Mouse (Mus musculus) CH12.LX (cell line): Measurements from ENCODE around the gene Oosp2.

Source experiments
- BHLHE40 ChIP-seq: IDR thresholded peaks from 2 replicates; pipeline ENCODE4 v1.6.1; 2011; ENCODE audit warnings: mild to moderate bottlenecking, low read depth, low read length, improper control_type of control experiment
- CHD1 ChIP-seq: IDR thresholded peaks from 2 replicates; pipeline ENCODE4 v1.6.1; 2012; ENCODE audit warnings: low read depth, low read length, improper control_type of control experiment, inconsistent platforms
- CHD2 ChIP-seq: IDR thresholded peaks from 2 replicates; pipeline ENCODE4 v1.6.1; 2011; ENCODE audit warnings: low read length, improper control_type of control experiment
- CTCF ChIP-seq, 2 experiments: IDR thresholded peaks in 1 of 2; conservative IDR thresholded peaks in 1 of 2; 2 replicates each; pipeline ENCODE4 v1.5.1; 2011 to 2012; ENCODE audit warnings: low read depth in 2 of 2, low read length in 2 of 2, improper control_type of control experiment in 1 of 2, inconsistent platforms in 1 of 2, mild to moderate bottlenecking in 1 of 2, moderate library complexity in 1 of 2
- E2F4 ChIP-seq: IDR thresholded peaks from 2 replicates; pipeline ENCODE4 v1.6.1; 2011; ENCODE audit warnings: low read depth, low read length, improper control_type of control experiment; ENCODE audit not compliant: insufficient replicate concordance
- EP300 ChIP-seq: IDR thresholded peaks from 2 replicates; pipeline ENCODE4 v1.6.1; 2011; ENCODE audit warnings: low read length, improper control_type of control experiment
- ETS1 ChIP-seq: conservative IDR thresholded peaks from 2 replicates; pipeline ENCODE4 v1.6.1; 2012; ENCODE audit warnings: low read depth, mild to moderate bottlenecking, inconsistent platforms, low read length, improper control_type of control experiment, moderate library complexity
- JUND ChIP-seq: conservative IDR thresholded peaks from 2 replicates; pipeline ENCODE4 v1.6.1; 2011; ENCODE audit warnings: low read depth, low read length, improper control_type of control experiment
- MAZ ChIP-seq: IDR thresholded peaks from 2 replicates; pipeline ENCODE4 v1.6.1; 2012; ENCODE audit warnings: low read depth, mild to moderate bottlenecking, inconsistent platforms, low read length, improper control_type of control experiment, moderate library complexity
- NELFE ChIP-seq: IDR thresholded peaks from 2 replicates; pipeline ENCODE4 v1.6.1; 2011; ENCODE audit warnings: low read depth, low read length, improper control_type of control experiment
- POLR2A ChIP-seq: IDR thresholded peaks from 2 replicates; pipeline ENCODE4 v1.6.1; 2011; ENCODE audit warnings: low read depth, mild to moderate bottlenecking, improper control_type of control experiment, low read length
- RAD21 ChIP-seq: IDR thresholded peaks from 2 replicates; pipeline ENCODE4 v1.6.1; 2011; ENCODE audit warnings: low read depth, mild to moderate bottlenecking, low read length, improper control_type of control experiment, moderate library complexity
- ZNF384 ChIP-seq: IDR thresholded peaks from 2 replicates; pipeline ENCODE4 v1.6.1; 2012; ENCODE audit warnings: low read depth, low read length, improper control_type of control experiment, inconsistent platforms

DNA sequence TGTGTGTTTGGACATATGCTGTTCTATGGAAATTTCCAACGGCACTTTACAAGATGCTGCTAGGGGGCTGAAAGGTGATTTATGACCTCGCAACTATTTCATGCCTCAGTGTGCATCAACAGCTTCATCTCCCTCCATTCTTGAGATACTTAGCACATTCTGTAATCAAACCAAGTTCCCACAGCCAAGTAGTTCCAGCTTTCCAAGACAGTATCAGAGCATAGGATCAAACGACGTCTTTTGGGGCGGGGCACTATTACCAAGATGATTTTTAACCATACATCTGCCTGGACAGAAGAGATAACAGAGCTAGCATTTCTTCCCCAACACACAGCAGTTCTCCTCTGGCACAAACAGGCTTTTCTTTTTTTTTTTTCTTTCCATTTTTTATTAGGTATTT is 35.1 kb downstream of the Oosp2 start:
- no peak for TF ChIP-seq NELFE
- TF ChIP-seq POLR2A = no peak
- no peak for TF ChIP-seq CTCF (conservative IDR thresholded peaks at IDR 0.05 in 1 of 2, IDR thresholded peaks at IDR 0.05 in 1 of 2; ENCODE audit: low read depth in 2 of 2, low read length in 2 of 2)
- TF ChIP-seq RAD21 = no peak
- no peak for TF ChIP-seq BHLHE40
- no peak for TF ChIP-seq MAZ
- TF ChIP-seq E2F4 = no peak
- no peak for TF ChIP-seq EP300
- no peak for TF ChIP-seq JUND
- TF ChIP-seq ZNF384 = no peak
- TF ChIP-seq ETS1 = no peak
- no peak for TF ChIP-seq CHD1
- TF ChIP-seq CHD2 = no peak
